Mouse (Mus musculus) E14TG2a.4 (cell line): ENCODE measurements at regions not wholly inside any gene's neighbourhood (a gene's known extent, or its start where the extent isn't known, plus 50 kb on each side); places are given as distances from the start of the nearest gene placed in this dataset.

Experiments used
- H3K27me3 ChIP-seq: 2 replicates; pipeline ENCODE4 v1.6.1; 2014; ENCODE audit warnings: low read length, control low read depth; ENCODE audit not compliant: insufficient read depth
- H3K36me3 ChIP-seq: 2 replicates; pipeline ENCODE4 v1.6.1; 2014; ENCODE audit warnings: low read length, control low read depth; ENCODE audit not compliant: insufficient read depth
- H3K4me1 ChIP-seq: replicated peaks from 2 replicates; pipeline ENCODE4 v1.6.1; 2014; ENCODE audit warnings: low read depth, low read length, control low read depth
- H3K4me3 ChIP-seq: replicated peaks from 2 replicates; pipeline ENCODE4 v1.5.1; 2014; ENCODE audit warnings: mild to moderate bottlenecking, low read length
- H3K9me3 ChIP-seq: 2 replicates; pipeline ENCODE4 v1.6.1; 2014; ENCODE audit warnings: low read length, control low read depth
- CTCF ChIP-seq: conservative IDR thresholded peaks from 2 replicates; pipeline ENCODE4 v1.5.1; 2014; ENCODE audit warnings: low read length
- NANOG ChIP-seq: IDR thresholded peaks from 2 replicates; pipeline ENCODE4 v1.6.1; 2014; ENCODE audit warnings: borderline replicate concordance, low read length, mixed read lengths
- POU5F1 ChIP-seq: IDR thresholded peaks from 2 replicates; pipeline ENCODE4 v1.6.1; 2014; ENCODE audit warnings: low read length, borderline replicate concordance

GRCm38 (mm10) chr9:18210721-18211120 lies 81.2 kb upstream of the Chordc1 start:
- no peak for TF ChIP-seq POU5F1
- no peak for TF ChIP-seq CTCF
- TF ChIP-seq NANOG = no peak

GRCm38 (mm10) chr9:18226644-18227043 lies 65.3 kb upstream of the Chordc1 start:
- Histone ChIP-seq H3K4me1 (no peaks in the 10 kb centered on the region), H3K9me3 (peaks cover 28% of the 10 kb centered on the region), H3K4me3 (no peak overlapping the region), H3K27me3 (no peaks in the 10 kb centered on the region), H3K36me3 (no peaks in the 10 kb centered on the region)
- TF ChIP-seq POU5F1 (no peak), CTCF (no peak), NANOG (no peak)

More at GRCm38 (mm10) chr9:18210721-18211120, 81.2 kb upstream of the Chordc1 start:
- Histone ChIP-seq H3K4me3 (no peak overlapping the region), H3K27me3 (no peaks in the 10 kb centered on the region), H3K9me3 (peaks cover 51% of the 10 kb centered on the region), H3K36me3 (no peaks in the 10 kb centered on the region), H3K4me1 (no peaks in the 10 kb centered on the region)

- Histone ChIP-seq H3K27me3 (no peaks in the 10 kb centered on the region), H3K4me3 (no peak overlapping the region), H3K36me3 (no peaks in the 10 kb centered on the region), H3K9me3 (peaks cover under 1% of the 10 kb centered on the region; the same call in 1 of the 2 replicates), H3K4me1 (no peaks in the 10 kb centered on the region)
- TF ChIP-seq POU5F1 (no peak), CTCF (peak; percentile 83), NANOG (no peak)
These were observed 62.0 kb upstream of the Chordc1 start for GRCm38 (mm10) chr9:18229933-18230332.
